Mouse (Mus musculus) cerebellum, adult 9-11 months (tissue): ENCODE results near the gene Otub1.
A peak's percentile ranks its signal among the peaks of the same experiment; 100 is the strongest.

Experiments
- DNase-seq: peaks from one replicate; pipeline ENCODE4 v3.0.0; 2022

The Otub1 gene

DNA sequence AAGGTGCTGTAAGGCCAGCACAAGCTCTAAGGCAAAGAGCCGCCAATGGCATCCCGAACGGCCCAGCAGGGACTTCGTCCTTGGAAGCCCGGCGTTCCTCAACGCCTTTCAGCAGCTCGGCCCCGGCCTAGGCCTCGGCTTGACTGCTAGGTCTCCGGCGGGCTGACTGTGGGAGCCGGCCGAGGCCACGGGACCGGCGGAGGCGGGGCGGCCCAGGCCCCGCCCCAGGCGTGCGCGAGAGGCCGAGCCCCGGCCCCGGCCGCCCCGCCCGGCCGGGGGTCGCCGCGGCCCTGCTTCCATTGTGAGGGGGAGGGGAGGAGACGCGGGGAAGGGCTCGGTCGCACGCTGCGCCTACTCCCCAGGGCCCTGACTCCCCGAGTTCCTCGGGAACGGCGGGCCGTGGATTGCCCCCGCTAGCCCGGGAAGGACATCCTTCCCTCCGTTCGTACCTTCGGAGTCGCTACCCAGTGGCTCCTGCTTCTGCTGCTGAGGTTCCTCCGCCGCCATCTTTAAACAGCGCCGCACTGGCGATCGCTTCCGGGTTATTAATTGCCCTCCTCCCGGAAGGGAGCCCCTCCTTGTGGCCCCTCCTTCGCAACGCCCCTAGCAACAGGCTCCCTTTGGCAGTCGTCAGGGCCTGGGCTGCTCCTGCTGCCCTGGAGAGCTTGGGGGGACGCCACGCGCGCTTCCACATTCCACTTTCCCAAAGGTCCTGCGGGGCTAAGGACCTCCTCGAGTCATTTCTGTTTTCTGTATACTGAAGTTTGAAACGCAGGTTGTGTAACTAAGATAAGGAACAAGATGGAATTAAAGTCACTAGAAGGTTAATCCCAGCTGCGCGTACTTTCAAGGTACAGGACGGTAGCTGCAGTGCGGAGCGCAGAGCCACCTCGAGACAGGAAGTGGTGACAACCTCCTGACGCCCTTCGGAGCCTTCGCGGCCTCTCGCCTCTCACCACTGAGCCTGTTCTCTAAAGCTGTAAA, at the start of gene Otub1:
Gene Otub1 (minus strand): TSS at position 564 of the 984 bp plus-strand sequence.
- peak; percentile 93 for DNase-seq

DNA sequence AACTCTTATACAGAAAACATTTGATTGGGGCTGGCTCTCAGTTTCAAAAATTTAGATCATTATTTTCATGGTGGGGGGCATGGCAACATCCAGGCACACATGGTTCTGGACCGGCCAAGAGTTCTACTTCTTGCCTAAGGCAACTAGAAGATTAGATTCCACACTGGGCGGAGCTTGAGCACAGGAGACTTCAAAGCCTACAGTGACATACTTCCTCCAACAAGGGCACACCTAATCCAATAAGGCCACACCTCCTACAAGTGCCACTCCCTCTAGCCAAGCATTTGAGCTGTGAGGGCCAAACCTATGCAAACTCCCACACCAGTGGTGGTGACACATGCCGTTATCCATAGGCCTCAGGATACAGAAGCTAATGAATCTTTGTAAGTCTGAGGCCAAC, 39.9 kb upstream of the Otub1 start:
- no peak for DNase-seq

DNA sequence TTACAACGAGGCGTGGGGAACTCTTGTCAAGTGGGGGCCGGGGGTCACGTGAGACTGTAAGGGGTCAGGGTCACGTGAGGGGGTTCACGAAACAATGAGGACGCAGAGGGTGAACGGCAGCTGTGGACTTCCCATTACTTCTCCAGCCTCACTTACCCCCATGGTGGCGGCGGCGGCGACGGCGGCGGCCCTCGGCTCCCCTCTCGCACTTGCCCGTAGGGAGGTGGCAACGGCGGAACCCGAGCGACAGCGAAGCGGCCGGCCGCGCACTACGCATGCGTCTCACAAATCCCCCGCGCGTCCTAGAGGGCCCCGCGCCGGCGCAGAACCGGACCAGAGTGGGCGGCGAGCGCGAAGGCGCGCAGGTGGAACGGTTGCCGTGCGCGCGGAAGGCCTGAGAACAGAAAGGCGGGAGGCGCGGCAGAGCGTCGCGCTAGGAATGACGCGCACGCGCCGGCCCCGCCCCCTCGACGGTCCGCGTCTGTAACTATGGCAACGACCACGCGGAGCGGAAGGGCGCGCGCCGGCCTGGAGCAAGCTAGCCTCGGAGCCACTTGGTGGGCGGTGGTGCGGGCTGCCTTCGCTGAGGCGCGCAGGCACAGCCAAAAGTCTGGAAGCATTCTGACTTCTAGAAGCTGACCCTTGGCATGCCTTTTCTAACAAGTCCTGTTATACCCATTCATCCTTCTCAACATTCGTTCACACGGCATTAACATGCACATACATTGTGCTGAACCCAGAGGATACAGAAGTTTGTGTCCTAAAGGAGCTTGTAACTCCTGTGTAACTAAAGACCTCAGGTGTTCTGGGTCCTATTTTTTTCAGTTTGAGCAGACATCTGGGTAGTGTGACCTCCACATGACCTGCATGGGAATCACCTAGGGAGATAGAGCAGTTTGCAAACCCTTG, 34.9 kb upstream of the Otub1 start, which contains the start of gene Naa40:
Gene Naa40 (minus strand): TSS at position 402 of the 909 bp plus-strand sequence.
- peak; percentile 97 for DNase-seq

DNA sequence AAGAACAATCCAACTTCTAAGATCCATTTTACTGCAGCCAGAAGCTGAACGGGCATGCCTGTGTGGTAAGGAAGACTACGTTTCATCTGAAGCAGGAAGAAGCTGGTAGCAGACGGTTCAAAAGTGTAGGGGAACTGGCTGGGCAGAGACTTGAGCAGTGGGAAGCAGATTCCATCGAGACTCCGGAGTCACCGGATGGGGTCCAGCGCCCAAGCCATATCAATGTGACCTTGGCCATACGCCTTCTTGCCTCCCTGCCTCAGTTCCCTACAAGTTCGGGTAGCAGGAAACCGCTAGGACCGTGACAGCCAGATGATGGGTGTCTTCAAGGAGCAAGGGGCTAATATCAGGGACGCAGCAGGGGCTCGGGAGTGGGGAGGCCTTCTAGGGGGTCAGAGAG, 34.2 kb upstream of the Otub1 start:
- DNase-seq: no peak

DNA sequence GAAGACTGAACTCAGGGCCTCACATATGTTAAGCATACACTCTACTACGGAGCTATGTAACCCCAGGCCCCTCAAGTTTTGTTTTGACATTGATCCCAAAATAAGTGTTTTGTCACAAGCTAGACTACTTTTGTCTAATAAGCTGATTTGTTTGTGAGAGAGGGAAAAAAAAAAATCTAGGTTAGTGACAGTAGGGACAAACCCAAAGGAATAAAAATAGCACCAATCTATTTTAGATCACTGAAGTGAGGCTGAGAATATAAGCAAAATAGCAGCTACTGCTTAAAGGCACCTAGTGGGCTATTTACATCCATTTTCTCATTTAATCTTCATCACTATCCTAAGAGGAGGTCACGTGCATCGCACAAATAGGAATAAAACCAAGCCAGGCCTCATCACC, 33.5 kb upstream of the Otub1 start:
- no peak for DNase-seq

DNA sequence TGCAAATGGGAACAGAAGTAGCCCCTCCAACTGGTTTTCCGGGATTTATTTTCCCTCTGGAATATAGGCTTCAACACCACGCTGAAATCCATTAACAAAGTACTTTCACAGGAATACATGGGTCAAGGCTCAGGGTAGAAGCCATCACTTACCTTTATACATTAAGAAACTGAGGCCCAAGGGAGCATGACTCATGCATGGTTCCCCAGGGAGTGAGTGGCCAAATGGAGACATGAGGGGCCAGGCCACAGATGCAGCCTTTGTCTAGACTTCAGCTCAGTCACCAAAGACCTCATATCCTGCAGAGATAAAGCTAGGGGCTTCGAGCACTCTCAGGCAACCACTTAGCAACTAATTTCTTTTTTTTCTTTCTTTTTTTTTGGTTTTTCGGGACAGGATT, 30.6 kb upstream of the Otub1 start:
- DNase-seq: no peak

DNA sequence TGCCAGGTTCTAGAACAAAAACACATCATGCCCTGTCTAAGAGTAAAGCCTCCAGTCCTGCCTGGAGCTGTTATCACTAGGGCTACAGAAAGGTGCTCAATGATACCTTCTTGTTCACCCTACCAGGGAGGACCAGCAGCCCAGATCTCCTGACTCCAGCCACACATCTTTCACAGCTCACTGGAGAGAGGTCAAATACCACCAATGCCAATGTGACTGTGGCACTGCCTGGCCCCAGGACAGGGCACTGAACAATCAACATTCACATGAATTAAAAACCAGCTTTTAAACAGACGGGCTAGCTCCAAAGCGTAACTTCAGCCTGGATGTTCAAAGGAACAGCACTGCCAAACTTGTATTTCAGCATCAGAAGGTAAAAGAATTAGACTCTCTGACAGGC, 29.9 kb upstream of the Otub1 start:
- no peak for DNase-seq

DNA sequence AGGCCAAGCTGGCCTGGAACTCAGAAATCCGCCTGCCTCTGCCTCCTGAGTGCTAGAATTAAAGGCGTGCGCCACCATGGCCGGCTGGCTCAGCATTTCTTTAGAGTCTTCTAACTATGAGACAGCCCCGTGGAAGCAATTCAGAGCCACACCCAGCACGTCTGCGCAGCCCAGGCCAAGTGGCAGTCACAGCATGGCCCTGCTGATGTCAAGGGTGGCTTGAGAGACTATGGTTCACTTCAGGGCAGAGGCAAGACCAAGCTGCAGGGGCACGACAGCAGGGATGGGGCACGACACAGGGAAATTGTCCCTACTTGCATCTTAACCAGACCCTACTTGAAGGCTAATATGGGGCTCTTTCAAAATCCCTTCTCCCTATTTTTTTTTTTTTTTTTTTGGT, 29.3 kb upstream of the Otub1 start:
- no peak for DNase-seq

DNA sequence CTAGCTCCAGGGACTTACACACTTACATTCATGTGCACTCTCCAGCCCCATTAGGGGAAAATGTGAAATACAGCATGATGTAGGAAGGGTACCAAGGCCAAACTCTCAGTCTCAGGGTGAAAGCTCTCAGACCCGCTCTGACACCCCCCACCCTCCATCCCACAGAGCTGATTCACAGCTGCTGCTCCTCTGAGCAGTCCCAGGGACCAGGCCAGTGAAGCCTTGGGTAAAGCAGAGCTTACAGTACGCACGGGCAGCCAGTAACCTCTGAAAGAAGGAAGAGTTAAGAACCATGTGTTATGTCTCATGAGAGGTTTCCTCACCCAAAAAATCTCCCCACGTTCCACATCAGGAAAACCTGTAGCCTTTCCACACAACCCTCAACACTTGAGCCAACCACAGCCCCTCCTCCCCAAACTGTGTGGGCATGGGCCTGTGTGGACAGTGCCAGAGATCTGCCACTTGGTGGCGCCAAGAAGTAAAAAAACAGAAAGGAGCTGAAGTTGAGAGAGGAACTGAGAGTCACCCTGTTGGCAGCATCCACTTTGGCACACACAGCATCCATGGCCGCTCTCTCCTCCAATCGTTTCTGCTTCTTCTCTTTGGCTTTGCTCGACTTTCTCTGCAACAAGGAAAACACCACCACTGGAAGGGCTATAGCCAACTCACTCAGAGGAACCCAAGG, 28.6 kb upstream of the Otub1 start:
- DNase-seq: peak; percentile 83

DNA sequence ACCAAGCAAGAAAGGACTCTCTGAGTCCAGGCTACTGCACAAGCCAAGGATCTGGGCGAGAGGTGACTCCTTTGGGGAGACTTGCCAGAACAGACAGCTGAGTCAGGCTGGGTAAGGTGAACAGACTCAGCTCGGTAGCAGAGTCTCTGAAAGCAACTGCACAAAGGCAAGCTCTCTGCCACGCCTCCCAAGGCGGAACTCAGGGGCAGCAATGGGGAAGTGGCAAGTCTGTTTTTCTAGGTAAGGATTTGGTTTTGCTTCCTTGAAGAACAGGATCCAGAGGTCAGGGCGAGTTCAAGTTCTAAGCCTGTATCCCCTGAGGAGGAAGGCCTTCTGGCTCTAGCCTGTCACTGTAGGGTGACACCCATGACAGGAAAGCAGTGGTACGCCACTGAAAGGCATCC, 20.4 kb upstream of the Otub1 start:
- no peak for DNase-seq

DNA sequence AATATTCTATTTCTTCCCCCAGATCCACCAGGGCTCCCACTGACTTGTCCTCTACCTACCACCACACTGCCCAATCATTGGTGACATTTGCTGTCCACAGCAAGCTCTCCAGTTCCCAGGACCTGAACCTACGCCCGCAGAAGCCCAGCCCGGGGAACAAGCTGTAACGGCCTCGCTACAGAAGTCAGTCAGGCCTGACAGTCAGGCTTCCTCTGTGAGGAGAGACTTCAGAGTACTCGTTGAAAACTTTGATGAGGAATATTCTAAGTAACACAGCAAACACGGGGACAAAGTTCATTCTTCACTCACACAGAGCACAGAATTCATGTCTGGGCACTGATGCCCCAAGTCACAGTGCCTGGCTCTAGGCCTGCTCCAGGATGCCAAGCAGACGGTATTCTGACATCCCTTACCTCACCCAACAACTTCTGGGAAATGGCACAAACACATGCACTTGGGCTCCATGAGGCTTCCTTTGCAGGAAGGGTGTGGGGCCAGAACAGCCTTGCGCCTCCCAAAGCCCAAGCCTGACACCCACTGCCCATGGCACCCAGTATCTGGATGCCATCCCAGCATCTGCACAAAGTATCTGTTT, 19.1 kb upstream of the Otub1 start:
- DNase-seq: no peak

DNA sequence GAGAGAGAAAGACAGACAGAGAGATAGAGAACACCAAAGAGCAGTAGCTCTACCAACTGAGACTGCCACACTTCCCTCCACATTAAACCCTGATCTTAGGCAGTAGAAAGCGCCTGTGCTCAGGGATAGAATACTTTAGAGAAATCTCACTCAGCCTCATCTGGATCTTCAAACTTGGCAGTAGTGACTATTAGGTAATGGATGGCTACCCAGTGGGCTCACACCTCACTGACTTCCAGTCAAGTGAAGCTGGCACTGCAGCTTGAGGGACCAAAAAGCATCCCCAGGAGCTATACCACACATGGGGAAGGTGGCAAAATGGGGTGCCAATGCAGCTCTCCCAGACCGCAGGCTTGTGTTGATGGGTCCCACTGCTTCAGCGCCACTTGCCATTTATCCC, 18.1 kb upstream of the Otub1 start:
- no peak for DNase-seq

DNA sequence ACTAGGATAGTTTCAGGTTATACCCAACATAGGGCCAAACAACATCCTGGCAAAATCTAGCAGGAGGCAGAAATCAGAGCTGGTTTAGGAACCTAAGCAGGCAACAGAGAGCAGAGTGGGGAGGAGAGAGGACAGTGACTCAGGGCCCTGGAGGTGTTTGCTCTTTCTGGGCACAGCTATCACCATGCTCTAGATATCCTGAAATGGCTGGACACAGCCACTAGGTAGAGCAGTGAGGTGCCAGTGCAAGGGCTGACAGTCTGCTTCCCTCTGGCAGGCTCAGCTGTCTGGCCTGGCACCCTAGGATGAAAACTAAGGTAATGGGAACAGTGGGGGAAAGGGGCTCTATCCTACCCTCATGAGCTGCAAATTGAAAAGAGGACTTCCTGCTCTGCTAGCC, 17.4 kb upstream of the Otub1 start:
- no peak for DNase-seq

DNA sequence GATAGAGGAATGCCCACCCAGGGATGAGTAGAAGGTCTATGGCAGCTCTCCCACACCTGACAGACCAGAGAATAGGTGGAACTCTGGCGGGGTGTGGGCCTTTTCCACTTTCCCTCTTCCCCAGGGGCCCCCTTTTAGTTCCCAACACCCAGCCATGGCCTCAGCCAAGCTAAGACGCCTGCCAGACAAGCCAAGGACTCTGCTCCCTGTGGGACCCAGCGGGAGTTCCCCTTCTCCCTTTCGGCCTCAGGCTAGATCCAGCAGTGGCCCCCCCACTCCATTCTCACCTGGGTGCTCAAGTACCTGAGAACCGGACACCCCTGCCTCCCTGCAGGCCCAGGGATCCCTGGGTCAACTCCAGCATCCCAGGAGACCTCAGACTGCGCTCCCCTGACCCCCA, 16.1 kb upstream of the Otub1 start:
- no peak for DNase-seq

DNA sequence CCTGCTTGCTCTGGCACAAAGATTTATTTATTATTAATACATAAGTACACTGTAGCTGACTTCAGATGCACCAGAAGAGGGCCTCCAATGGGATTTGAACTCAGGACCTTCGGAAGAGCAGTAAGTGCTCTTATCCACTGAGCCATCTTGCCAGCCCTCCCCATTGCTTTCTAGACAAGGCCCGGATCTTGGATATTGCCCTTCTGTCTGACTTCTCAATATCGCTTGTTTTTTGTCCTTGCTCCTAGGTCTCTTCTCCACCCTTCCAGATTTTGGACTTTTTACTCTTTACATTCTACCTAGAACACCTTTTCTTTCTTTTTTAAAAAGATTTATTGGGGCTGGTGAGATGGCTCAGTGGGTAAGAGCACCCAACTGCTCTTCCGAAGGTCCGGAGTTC, 12.6 kb upstream of the Otub1 start:
- DNase-seq: no peak

DNA sequence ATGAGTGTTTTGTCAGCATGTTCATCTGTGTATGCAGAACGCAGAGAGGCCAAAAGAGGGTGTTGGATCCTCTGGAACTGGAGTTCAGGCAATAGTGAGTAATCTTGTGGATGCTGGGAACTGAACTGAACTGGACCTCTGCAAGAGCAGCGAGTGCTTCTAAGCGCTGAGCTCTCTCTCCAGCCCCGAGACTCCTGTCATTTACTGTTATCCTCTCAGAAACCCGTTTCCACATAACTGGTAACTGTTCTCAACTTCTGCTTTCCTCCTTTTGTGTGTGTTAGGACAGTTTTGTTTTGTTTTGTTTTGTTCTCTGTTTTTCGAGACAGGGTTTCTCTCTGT, 11.8 kb upstream of the Otub1 start:
- DNase-seq: no peak

DNA sequence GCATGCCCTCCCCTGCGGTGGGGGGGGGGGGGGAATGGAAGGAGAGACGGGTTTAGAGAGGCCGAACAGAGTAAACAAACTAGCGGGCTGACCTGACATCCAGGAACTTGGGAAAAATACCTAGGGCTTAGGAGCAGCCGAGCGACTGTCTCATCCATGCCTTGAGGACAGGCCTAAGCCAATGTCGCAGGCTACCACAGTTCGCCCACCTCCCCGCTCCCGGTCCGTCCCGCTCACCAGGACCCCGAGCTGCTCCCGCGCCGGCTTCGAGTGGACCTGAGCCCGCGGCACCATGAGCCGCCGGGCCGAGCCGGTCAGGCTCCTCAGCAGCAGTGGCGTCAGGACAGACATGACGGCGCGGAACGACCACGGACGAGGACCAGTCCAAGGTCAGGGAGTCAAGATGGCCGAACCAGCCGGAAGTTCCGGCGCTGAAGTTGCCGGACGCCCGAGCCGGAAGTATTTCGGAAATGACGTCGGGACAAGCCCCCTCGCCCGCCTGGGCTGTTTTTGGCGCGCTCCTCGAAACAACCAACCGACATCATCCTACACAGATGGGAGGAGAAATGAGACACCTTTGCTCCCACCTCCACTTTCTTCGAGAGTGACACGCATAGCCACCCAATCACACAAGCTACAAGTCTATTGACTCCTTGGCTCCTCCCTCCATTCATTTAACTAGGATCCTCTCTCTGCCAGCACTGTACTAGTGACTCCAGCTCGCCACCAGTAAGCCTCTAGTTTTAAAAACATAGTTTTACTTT, 11.2 kb upstream of the Otub1 start, which contains the start of gene Cox8a:
Gene Cox8a (minus strand): TSS at position 455 of the 764 bp plus-strand sequence.
- DNase-seq: peak; percentile 99

DNA sequence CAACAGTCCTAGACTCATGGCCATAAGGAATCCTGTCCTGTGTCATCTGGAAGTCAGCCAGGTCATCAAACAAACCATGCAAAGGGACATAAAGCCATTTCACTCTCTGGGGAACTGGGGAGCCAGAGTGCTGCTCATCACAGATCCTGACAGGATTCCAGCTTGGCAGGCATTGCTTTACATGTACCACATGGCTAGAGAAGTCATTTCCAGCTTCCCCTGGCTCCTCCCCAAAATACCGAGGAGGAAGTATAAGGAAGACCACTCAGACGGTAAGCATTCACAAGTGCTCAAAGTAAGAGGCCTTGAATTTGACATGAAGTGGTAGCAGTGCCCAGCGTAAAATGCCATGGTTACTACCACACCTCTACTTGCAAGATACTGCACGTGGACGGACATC, 8.4 kb upstream of the Otub1 start:
- peak; percentile 77 for DNase-seq

DNA sequence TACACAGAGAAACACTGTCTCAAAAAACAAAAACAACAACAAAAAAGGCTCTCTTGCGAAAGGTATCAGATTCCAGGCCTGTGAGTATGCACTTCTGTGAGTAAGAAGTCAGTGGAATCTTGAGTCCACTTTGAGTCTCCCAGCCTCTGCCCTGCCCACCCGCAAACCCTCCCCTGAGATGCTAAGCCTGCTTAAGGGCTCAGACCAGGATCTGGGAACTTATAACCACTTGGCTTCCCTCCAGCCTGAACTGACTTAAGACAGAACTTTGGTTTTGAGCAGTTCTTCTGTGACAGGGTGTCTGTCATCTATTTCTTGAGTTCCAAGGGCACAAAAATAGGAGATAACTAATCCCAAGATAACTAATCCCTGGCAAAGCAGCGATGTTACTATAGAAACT, 6.9 kb upstream of the Otub1 start:
- DNase-seq: no peak

DNA sequence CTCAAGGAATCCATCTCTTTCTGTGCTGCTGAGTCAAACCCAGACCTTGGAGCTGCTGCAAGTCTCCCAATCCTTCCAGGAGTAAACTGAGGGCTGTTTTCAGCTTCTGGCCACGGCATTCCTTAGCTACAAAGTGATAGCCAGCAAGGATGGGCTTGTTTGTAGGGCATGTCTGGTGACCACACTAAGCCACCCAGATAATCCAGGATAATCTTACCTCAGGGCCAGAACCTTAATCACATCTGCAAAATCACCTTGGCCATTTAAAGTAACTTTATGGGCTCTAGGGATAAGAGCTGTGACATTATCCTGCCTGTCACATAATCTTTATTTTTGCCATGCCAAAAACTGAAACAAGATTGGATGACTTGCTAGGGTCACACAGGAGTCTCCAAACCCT, 6.1 kb upstream of the Otub1 start:
- no peak for DNase-seq

DNA sequence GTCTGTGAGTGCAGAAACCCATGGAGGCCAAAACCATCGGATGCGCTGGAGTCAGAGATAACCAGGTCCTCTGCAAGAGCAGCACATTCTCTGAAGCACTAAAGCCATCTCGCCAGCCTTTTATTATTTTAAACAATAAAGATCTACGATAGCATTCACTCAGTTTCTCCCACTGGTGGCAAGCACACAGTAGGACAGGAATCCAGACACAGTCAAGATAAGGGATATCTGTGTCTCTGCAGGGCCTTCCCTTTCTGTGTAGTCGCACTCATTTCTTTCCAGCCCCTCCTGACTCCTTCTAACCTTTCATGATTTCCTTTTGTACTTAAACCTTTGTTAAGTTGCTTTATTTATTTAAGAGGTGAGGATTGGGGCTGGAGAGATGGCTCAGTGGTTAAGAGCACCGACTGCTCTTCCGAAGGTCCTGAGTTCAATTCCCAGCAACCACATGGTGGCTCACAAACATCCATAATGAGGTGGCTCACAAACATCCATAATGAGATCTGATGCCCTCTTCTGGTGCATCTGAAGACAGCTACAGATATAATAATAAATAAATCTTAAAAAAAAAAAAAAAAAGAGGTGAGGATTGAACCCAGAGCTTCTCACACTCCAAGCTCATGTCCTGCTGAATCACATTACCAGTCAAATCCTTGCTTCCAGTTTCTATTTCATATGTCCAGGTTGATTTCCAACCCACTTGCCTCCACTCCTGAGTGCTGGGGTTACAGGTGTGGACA, 4.0 kb upstream of the Otub1 start:
- DNase-seq: no peak
